Mouse (Mus musculus) lung, embryonic 14.5 days (tissue): Measurements from ENCODE around the gene Tmem110. TPM values are rescaled to one million over a fixed set of nuclear protein-coding genes. Genes with fewer than 3 reads are reported as not detected.
A peak's percentile ranks its signal among the peaks of the same experiment; 100 is the strongest.

Experiments
- ATAC-seq: fragments of 200-750 bp; cut with Nextera tagmentation; 2 replicates; pipeline ENCODE4 v1.8.0; 2017; ENCODE audit warnings: mild to moderate bottlenecking, moderate TSS enrichment, moderate library complexity; ENCODE audit not compliant: insufficient read depth
- DNase-seq: peaks from one replicate; pipeline ENCODE4 v3.0.0-alpha.2; 2015
- H3K27ac ChIP-seq: fragments of 300-500 bp; sonication (generic); 2 replicates; pipeline ENCODE4 v1.5.1; 2014; ENCODE audit warnings: low read depth, mild to moderate bottlenecking, moderate library complexity
- H3K27me3 ChIP-seq: fragments of 300-500 bp; sonication (generic); 2 replicates; pipeline ENCODE4 v1.6.1; 2014; ENCODE audit warnings: low read length, control low read depth; ENCODE audit not compliant: insufficient read depth
- H3K36me3 ChIP-seq: fragments of 300-500 bp; sonication (generic); 2 replicates; pipeline ENCODE4 v1.6.1; 2014; ENCODE audit warnings: control low read depth; ENCODE audit not compliant: insufficient read depth
- H3K4me1 ChIP-seq: fragments of 300-500 bp; sonication (generic); 2 replicates; pipeline ENCODE4 v1.6.1; 2014; ENCODE audit warnings: antibody characterized with exemption, control low read depth; ENCODE audit not compliant: insufficient read depth
- H3K4me2 ChIP-seq: fragments of 300-500 bp; sonication (generic); 2 replicates; pipeline ENCODE4 v1.6.1; 2014; ENCODE audit warnings: mild to moderate bottlenecking
- H3K4me3 ChIP-seq: fragments of 300-500 bp; sonication (generic); 2 replicates; pipeline ENCODE4 v1.5.1; 2014; ENCODE audit warnings: low read depth, low read length
- H3K9ac ChIP-seq: fragments of 300-500 bp; sonication (generic); 2 replicates; pipeline ENCODE4 v1.6.1; 2014
- H3K9me3 ChIP-seq: fragments of 300-500 bp; sonication (generic); 2 replicates; pipeline ENCODE4 v1.6.1; 2016; ENCODE audit warnings: low read depth, low read length, control low read depth
- CTCF ChIP-seq: IDR thresholded peaks from 2 replicates; pipeline ENCODE4 v1.5.1; 2016; ENCODE audit warnings: antibody characterized with exemption, low read depth
- WGBS: fragments of 180-500 bp; shearing (Covaris S2); extraction: QIAGEN DNeasy Blood & Tissue Kit; methylation state at CpG from one replicate; pipeline ENCODE4 v1.1.7; 2014; 5-methylcytosine and 5-hydroxymethylcytosine counted together
- polyA plus RNA-seq: library from polyadenylated mRNA; unstranded; fragments of >200 nt; fragmentation: Nextera tagmentation; extraction: Ambion mirVana; gene quantifications from 2 replicates; pipeline ENCODE4 v1.2.1, GENCODE M21; 2014

Tmem110 gene
- polyA plus RNA-seq, 1 experiment from 2014 or later, result 33.7 TPM

GRCm38 (mm10) chr14:30843701-30844100 is 18.3 kb downstream of the Tmem110 start:
- Histone ChIP-seq H3K36me3 (peaks cover 7% of the 10 kb centered on the region), H3K4me2 (no peak overlapping the region), H3K4me1 (no peaks in the 10 kb centered on the region), H3K27ac (no peak overlapping the region), H3K4me3 (no peak overlapping the region), H3K27me3 (no peaks in the 10 kb centered on the region), H3K9me3 (no peaks in the 10 kb centered on the region), H3K9ac (no peak overlapping the region)
- TF ChIP-seq CTCF, result no peak
- no peak for ATAC-seq
- WGBS, result 82% methylated on average over 3 of the region's 3 CpGs
- no peak for DNase-seq

GRCm38 (mm10) chr14:30850504-30850903 is 25.1 kb downstream of the Tmem110 start:
- Histone ChIP-seq H3K27ac (no peak overlapping the region), H3K36me3 (peaks cover 3% of the 10 kb centered on the region; the same call in 1 of the 2 replicates), H3K27me3 (no peaks in the 10 kb centered on the region), H3K4me3 (no peak overlapping the region), H3K4me1 (no peaks in the 10 kb centered on the region), H3K4me2 (no peak overlapping the region), H3K9ac (no peak overlapping the region), H3K9me3 (no peaks in the 10 kb centered on the region)
- TF ChIP-seq CTCF, result no peak
- ATAC-seq, result no peak
- WGBS, result 91% methylated on average over 5 of the region's 5 CpGs
- no peak for DNase-seq

GRCm38 (mm10) chr14:30852325-30852724 is 26.9 kb downstream of the Tmem110 start:
- Histone ChIP-seq H3K4me3 (no peak overlapping the region), H3K9me3 (no peaks in the 10 kb centered on the region), H3K4me2 (no peak overlapping the region), H3K27ac (no peak overlapping the region), H3K9ac (no peak overlapping the region), H3K4me1 (no peaks in the 10 kb centered on the region), H3K36me3 (no peaks in the 10 kb centered on the region), H3K27me3 (no peaks in the 10 kb centered on the region)
- ATAC-seq (no peak), DNase-seq (no peak)
- WGBS, result 91% methylated on average over 5 of the region's 5 CpGs
- no peak for TF ChIP-seq CTCF

GRCm38 (mm10) chr14:30855316-30855715 is 29.9 kb downstream of the Tmem110 start:
- WGBS, result 83% methylated on average over 3 of the region's 3 CpGs
- no peaks in the 10 kb centered on the region for H3K36me3 ChIP-seq
- no peaks in the 10 kb centered on the region for H3K9me3 ChIP-seq
- no peak for ATAC-seq
- no peaks in the 10 kb centered on the region for H3K27me3 ChIP-seq
- no peak for DNase-seq
- no peak overlapping the region for H3K4me3 ChIP-seq
- no peaks in the 10 kb centered on the region for H3K4me1 ChIP-seq
- H3K4me2 ChIP-seq, result no peak overlapping the region
- no peak for TF ChIP-seq CTCF
- no peak overlapping the region for H3K9ac ChIP-seq
- H3K27ac ChIP-seq, result no peak overlapping the region

GRCm38 (mm10) chr14:30856885-30857507 is 31.6 kb downstream of the Tmem110 start:
- Histone ChIP-seq H3K27ac (no peak overlapping the region), H3K36me3 (no peaks in the 10 kb centered on the region), H3K9ac (no peak overlapping the region), H3K4me3 (no peak overlapping the region), H3K9me3 (no peaks in the 10 kb centered on the region), H3K4me2 (no peak overlapping the region), H3K4me1 (no peaks in the 10 kb centered on the region), H3K27me3 (no peaks in the 10 kb centered on the region)
- no peak for DNase-seq
- WGBS, result 56% methylated on average over 10 of the region's 10 CpGs
- TF ChIP-seq CTCF, result no peak
- ATAC-seq, result no peak

- ATAC-seq, result no peak
- H3K36me3 ChIP-seq, result no peaks in the 10 kb centered on the region
- no peak overlapping the region for H3K4me2 ChIP-seq
- H3K9me3 ChIP-seq, result no peaks in the 10 kb centered on the region
- TF ChIP-seq CTCF, result peak; percentile 38
- no peak overlapping the region for H3K9ac ChIP-seq
- H3K27me3 ChIP-seq, result no peaks in the 10 kb centered on the region
- no peaks in the 10 kb centered on the region for H3K4me1 ChIP-seq
- no peak overlapping the region for H3K27ac ChIP-seq
- H3K4me3 ChIP-seq, result no peak overlapping the region
- 67% methylated on average over 4 of the region's 4 CpGs for WGBS
- DNase-seq, result peak; percentile 32
These were observed 32.6 kb downstream of the Tmem110 start for GRCm38 (mm10) chr14:30857990-30858389.

- 23% methylated on average over 16 of the region's 16 CpGs for WGBS
- Histone ChIP-seq H3K4me3 (no peak overlapping the region), H3K27ac (no peak overlapping the region), H3K36me3 (peaks cover 5% of the 10 kb centered on the region; the same call in 1 of the 2 replicates), H3K27me3 (no peaks in the 10 kb centered on the region), H3K4me2 (peak overlapping the region; percentile 26), H3K9me3 (no peaks in the 10 kb centered on the region), H3K9ac (0 out of 2 replicates have a peak overlapping the region, but pooled peaks have one; percentile 14), H3K4me1 (no peaks in the 10 kb centered on the region)
- DNase-seq, result peak; percentile 62
- no peak for TF ChIP-seq CTCF
- ATAC-seq, result peak; percentile 41; the same call in 1 of the 2 replicates
These were observed 36.2 kb downstream of the Tmem110 start for GRCm38 (mm10) chr14:30861421-30862125.
